Mouse (Mus musculus): ENCODE measurements at regions not wholly inside any gene's neighbourhood (a gene's known extent, or its start where the extent isn't known, plus 50 kb on each side); places are given as distances from the start of the nearest gene placed in this dataset.

DNA sequence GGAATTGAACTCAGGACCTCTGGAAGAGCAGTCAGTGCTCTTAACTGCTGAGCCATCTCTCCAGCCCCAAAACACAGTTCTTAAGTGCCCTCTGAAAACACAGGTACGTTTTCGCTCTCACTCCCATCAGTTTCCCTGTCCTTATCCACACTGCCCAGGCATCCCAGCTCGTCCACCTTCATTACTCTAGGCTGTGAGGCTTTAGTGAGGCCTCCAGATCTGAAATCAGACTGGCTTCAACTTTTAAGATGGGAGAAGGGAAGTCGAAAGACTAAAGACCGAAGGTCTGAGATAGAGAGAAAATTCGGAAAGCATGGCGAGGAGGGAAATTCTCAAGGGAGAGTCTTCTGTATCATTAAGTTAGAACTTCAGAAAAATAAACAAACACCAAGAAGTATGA, 54.8 kb upstream of the Tet2 start:
- no peak for DNase-seq

DNA sequence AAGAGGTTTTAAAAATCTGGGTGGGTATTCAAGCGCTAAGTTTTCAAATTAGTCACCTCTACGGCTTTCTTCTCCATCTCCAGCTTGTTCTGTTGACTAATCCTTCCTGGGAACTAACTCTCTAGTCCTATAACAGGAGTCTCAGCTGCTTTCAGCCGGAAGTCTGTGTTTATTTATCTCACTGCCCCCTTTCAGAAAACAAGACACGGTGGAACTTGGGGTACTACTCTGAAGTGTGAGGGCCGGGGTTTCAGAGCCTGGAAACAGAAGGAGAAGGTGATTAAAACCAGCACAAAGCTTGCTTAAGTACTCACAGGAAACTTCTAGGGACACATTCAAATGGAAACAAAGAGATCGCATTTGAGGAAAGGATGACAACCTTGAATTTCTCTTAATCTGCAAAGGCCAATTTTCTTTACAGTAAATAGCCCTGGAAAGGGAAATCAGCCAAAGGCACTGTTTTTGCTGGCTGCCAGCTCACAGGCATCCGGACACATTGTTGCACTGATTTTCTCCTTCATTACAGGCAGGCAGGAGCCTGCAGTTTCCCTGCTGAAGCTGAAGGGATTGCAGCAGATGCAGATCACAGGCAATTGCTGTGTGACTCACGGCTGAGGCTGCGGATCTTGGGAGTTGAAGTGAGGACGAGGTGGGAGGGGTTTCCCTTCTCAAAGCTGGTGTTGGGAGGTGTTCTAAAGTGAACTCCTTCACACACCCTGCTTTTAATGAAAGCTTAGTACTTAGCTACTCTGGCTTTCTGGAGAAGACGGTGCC, 55.7 kb upstream of the Tet2 start:
- no peak for DNase-seq

- DNase-seq: no peak
Observed at GRCm38 (mm10) chr3:133605460-133605859, 60.5 kb upstream of the Tet2 start.

DNA sequence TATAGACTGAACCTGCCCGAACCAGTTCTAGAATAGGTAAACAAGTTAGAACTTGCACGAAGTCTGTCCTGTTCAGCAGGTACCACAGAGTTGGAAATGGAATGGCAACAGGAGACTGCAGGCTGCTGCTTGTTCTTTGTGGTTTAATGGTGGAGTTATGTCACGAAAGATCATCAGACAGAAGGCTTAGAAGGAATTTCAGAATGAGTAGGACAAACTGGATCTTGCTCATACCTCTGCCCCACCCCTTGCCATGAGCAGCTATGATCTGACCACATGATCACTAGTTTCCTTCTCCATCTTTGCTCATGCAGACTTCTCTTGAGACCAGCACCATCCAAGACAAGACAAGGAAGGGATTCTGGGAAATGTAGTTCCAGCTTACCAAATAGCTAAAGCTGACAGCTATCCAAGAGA, 63.9 kb upstream of the Tet2 start:
- no peak for DNase-seq

GRCm38 (mm10) chr3:133613836-133614711, 69.1 kb upstream of the Tet2 start:
- DNase-seq: no peak

- no peak for DNase-seq
Observed at GRCm38 (mm10) chr3:133614712-133615426, 69.9 kb upstream of the Tet2 start.

- DNase-seq: no peak
Observed at GRCm38 (mm10) chr3:133617036-133617435, 72.1 kb upstream of the Tet2 start.

DNA sequence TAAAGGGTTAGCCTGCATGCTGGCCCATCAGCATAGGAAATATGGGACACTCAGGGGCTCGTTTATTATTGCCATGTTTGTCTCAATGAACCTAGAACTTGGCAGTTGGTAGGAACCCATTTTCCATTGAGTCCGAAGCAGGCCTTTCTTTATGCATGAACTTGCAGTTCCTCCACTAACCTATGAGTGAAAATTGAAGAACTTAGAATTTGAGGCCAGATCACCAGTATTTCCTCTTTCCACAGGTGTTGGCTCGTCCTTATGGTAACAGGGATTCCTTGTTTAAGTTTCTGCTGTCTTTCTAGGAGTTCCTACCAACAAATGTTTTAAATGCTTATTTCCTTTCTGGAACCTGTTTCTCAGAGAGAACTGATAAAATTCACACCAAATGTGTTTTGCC, 73.6 kb upstream of the Tet2 start:
- no peak for DNase-seq

- no peak for DNase-seq
Observed at GRCm38 (mm10) chr3:133623201-133623744, 78.3 kb upstream of the Tet2 start.

DNA sequence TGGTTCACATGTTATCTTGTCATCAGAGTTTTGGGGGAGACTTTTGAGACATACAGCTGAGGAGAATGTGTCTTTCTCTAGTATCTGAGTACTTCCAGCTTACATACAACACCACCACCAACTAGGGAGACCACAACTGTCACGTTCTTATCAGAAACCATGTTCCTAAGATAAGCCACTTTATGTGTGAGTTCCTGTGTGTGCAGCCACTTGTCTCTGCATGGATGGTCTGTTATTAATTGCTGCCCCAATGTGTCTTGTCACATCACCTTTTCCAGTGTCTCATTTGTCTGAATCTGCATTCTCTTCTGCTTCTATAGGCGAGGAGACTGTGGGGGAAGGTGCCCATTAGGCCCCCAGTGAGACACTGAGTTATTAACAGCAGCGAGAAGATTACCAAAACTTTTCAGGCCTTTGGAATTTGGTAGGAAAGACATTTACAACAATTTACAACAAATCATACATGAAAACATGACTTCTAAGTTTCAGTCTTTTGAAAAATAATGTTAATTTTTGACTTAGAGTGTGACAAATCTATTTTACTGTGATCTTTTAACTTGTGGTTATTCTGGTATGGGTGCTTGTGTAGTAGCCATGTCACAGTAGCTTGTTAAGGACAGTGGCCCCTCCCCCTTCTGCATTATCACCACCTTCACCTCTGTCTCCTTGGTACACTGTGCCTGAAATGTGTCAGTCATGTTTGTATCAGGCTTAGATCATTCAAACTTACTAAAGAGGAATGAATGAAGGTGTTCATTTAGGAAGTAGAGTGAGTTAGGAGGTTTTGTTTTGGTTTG, 79.3 kb upstream of the Tet2 start:
- no peak for DNase-seq

DNA sequence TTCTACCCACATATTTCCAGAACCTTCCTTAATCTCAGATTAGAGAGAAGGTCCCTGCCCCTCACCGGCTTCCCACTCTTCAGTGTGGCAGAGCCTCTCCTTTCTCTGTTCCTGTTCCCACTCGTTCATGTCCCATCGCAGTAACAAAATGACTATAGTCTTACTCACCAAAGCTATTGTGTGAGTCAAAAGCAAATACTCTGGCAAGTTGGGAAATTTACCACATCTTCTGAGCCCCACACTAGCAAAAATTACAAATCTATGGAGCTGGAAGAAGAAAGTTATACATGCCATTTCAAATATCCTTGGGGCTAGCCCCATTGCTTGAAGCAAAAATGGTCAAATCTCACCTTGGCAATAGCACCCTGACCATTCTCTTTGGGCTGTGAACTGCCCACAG, 80.1 kb upstream of the Tet2 start:
- DNase-seq: no peak

GRCm38 (mm10) chr3:133626442-133626841, 81.5 kb upstream of the Tet2 start:
- no peak for DNase-seq

DNA sequence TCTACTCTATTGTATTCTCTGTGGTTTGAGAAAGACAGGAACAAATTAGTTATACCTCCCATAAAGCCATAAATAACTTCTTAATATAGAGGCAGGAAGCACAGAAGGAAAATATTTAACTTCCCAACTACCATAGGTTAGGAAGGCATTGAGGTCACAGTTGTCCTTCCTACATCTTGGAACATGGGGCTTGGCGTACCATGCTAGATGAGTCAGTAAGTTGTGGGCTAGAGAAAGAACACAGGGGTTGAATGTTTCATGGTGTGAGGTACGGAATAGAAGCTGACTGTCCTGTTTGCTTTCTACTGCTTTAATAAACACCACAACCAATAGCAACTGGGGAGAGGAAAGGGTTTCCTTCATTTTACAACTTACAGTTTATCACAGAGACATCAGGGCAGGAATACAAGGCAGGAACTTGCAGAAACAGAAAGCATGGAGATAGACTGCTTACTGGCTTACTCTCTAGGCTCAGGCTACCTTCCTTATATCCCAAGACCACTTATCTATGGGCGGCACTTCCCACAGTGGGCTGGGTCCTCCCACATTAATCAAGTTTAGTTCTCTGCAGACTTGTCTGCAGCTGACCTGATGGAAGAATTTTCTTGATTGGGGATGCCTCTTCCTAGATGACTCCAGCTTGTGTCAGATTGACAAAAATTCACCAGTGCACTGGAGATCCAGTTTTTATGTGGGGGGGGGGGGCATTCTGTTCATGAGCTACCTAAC, 82.3 kb upstream of the Tet2 start:
- no peak for DNase-seq

DNA sequence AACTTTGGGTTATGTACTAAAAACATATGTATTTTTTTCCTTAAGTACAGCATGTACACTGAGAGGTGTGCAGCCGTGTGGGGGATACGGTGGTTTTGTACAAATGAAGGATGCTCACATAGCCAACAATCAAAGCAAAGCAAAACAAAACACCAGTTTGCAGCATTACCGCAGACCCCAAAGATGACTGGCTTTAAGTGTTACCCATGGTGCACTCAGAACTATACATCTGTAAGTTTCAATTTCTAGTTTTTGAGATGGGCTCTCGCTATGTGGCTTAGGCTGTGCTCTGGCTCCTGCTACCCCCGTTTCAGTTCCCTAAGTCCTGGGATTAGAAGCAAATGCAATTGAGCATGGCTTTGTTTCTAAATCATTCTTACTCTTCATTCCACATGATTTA, 89.4 kb upstream of the Tet2 start:
- DNase-seq: no peak

DNA sequence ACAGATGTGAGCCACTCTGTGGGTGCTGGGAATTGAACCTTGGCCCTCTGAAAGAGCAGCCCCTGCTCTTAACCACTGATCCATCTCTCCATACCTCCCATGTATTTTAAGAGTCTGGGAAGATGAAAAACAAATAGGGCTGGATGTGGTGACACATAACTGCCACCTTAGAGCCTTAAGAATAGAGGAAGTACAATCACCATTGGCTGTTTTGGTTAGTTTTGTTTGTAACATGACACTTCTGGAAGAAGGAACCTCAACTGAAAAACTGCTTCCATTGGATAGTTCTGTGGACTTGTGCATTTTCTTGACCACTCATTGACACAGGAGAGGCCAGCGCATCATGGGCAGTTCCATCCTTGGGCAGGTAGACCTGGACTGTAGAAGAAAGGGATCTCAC, 100.7 kb upstream of the Tet2 start:
- DNase-seq: no peak

GRCm38 (mm10) chr3:133646449-133647059, 101.6 kb upstream of the Tet2 start:
- DNase-seq: no peak

GRCm38 (mm10) chr3:133650025-133650424, 105.1 kb upstream of the Tet2 start:
- DNase-seq: no peak

DNA sequence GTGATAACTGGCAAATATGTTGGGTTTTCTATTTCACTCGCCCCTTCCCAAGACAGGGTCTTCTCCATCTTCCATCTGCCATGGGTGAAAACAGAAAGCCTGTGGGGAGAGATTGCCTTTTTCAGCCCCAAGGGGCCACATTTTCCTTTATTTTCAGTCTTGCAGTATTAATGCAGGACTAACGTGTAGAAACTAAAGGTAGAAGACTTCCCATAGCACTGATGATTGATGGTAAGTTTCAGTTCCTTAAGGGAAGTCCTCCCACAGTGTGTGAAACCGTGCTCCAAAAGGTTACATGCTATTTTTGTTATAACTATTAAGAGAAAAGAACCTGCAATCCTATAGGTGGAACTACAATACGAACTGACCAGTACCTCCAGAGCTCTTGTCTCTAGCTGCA, 107.1 kb upstream of the Tet2 start:
- no peak for DNase-seq

GRCm38 (mm10) chr3:133659759-133660158, 114.8 kb upstream of the Tet2 start:
- DNase-seq: no peak

GRCm38 (mm10) chr3:133661303-133661702, 116.4 kb upstream of the Tet2 start:
- DNase-seq: no peak

DNA sequence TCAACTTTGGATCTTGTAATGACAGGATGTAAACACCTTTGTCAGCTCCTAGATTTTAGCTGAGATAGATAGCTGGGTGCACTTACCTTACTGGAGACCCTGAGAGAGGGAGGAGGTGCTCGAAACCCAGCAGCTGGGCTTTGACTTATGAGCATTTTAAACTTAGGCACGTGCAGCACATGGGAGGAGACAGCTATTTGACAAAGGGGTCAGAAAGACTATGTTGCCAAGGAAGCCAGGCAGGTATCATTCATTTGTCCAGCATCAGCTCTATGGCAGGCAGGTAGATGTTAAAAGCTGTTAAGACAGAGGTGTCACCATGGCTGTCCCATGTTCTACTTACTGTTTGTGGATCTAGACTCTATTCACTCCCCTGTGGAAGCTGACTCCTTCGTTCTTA, 120.0 kb upstream of the Tet2 start:
- no peak for DNase-seq

Data from cerebellum, postnatal 36 days (tissue).